Mouse (Mus musculus) gastrocnemius, postnatal 36 days (tissue): Measurements from ENCODE around the gene Mdc1. TPM values are rescaled to one million over a fixed set of nuclear protein-coding genes. Genes with fewer than 3 reads are reported as not detected.

ENCODE experiments used
- microRNA-seq, 2 experiments: library from miRNA; unstranded; fragments of <30 nt; microRNA quantifications; one replicate each; pipeline ENCODE4 v1.2.0; 2021
- total RNA-seq, 2 experiments: library from RNA; stranded (reverse); gene quantifications; 2 replicates each; pipeline ENCODE4 v1.2.3; 2021

Gene Mdc1
- total RNA-seq, 2 experiments from 2014 or later: 2.9 to 3.5 TPM

Small RNA genes within 50 kb of the gene (microRNA-seq; reads per million reads assigned to microRNA genes)
- gene Gm28033: 0 to 0.72 reads per million in 2 experiments

Other genes starting within 250 kb of the Mdc1 start
- not detected for gene Sfta2, start 240.0 kb upstream of the Mdc1 start, total RNA-seq
- not detected for gene Gm9573, start 214.9 kb upstream of the Mdc1 start, total RNA-seq
- gene Mucl3, start 197.8 kb upstream of the Mdc1 start, total RNA-seq: not detected
- 10 to 100 TPM; 12.5 to 12.9 TPM for gene Vars2, start 173.9 kb upstream of the Mdc1 start, total RNA-seq
- gene Gtf2h4, start 167.8 kb upstream of the Mdc1 start, total RNA-seq: 10 to 100 TPM; 15.3 to 19.0 TPM
- 10 to 100 TPM; 12.7 to 15.0 TPM for gene Ddr1, start 136.9 kb upstream of the Mdc1 start, total RNA-seq
- gene Ier3, start 19.8 kb upstream of the Mdc1 start, total RNA-seq: 1 to 10 TPM; 5.3 to 5.4 TPM
- gene Flot1, start 18.3 kb upstream of the Mdc1 start, total RNA-seq: 10 to 100 TPM; 44.0 to 44.1 TPM
- gene Tubb5, start 3.2 kb upstream of the Mdc1 start, total RNA-seq: 10 to 100 TPM; 34.7 to 38.6 TPM
- 1 to 10 TPM; 1.6 to 2.0 TPM for gene Nrm, start 19.8 kb downstream of the Mdc1 start, total RNA-seq
- 1 to 10 TPM; 5.1 to 5.2 TPM for gene Ppp1r18, start 24.1 kb downstream of the Mdc1 start, total RNA-seq
- gene Dhx16, start 38.3 kb downstream of the Mdc1 start, total RNA-seq: 10 to 100 TPM; 10.8 to 14.2 TPM
- 10 to 100 TPM; 59.6 to 63.8 TPM for gene 2310061I04Rik, start 55.9 kb downstream of the Mdc1 start, total RNA-seq
- 1 to 10 TPM; 3.0 to 3.2 TPM for gene Atat1, start 68.6 kb downstream of the Mdc1 start, total RNA-seq
- 10 to 100 TPM; 53.8 to 55.4 TPM for gene Mrps18b, start 74.9 kb downstream of the Mdc1 start, total RNA-seq
- gene Ppp1r10, start 74.9 kb downstream of the Mdc1 start, total RNA-seq: 10 to 100 TPM; 17.8 to 19.2 TPM
- 10 to 100 TPM; 64.3 to 70.2 TPM for gene Abcf1, start 128.2 kb downstream of the Mdc1 start, total RNA-seq
- gene Gnl1, start 138.3 kb downstream of the Mdc1 start, total RNA-seq: 10 to 100 TPM; 16.6 to 18.7 TPM
- gene Prr3, start 138.7 kb downstream of the Mdc1 start, total RNA-seq: 1 to 10 TPM; 1.7 to 3.4 TPM
- gene H2-T24, start 179.0 kb downstream of the Mdc1 start, total RNA-seq: 1 to 10 TPM in 1 of 2 experiments, under 1 TPM in 1; 0.84 to 2.1 TPM
- 1 to 10 TPM; 7.7 to 8.3 TPM for gene H2-T23, start 191.3 kb downstream of the Mdc1 start, total RNA-seq
- gene H2-T22, start 201.2 kb downstream of the Mdc1 start, total RNA-seq: 1 to 10 TPM; 7.1 to 8.0 TPM
- gene Gm6034, start 201.4 kb downstream of the Mdc1 start, total RNA-seq: not detected
- gene Gm11127, start 216.9 kb downstream of the Mdc1 start, total RNA-seq: 1 to 10 TPM; 1.5 to 2.1 TPM